Mouse (Mus musculus): ENCODE measurements at regions not wholly inside any gene's neighbourhood (a gene's known extent, or its start where the extent isn't known, plus 50 kb on each side); places are given as distances from the start of the nearest gene placed in this dataset.

DNA sequence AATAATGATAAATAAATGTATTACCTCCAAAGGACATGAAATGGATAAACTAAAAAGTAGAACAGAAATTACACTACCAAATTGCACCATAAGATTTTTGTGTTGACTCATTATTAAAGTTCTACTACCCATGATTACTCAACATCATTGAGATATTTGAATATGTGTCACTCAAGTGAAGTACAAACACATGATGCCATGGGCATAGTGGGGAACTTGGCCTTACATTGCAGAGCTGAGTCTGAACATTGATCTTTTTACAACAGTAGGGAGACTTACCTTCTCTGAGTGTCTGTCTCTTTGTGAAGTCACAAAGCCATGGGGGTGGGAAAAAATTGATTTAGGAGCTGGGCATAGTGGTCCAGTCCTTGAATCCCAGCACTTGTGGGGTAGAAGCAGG lies 92.1 kb upstream of the Nsun6 start:
- Histone ChIP-seq H3K9me3 (ENCODE audit: low read length) (no peaks in the 10 kb centered on the region), H3K4me2 (ENCODE audit: low read depth, low read length) (no peak overlapping the region), H3K9ac (replicated peaks) (no peak overlapping the region), H3K4me1 (ENCODE audit: insufficient read depth) (no peaks in the 10 kb centered on the region), H3K27me3 (ENCODE audit: insufficient read depth, low read length) (no peaks in the 10 kb centered on the region), H3K4me3 (ENCODE audit: low read depth, low read length) (no peak overlapping the region), H3K36me3 (replicated peaks; ENCODE audit: insufficient read depth, low read length) (no peaks in the 10 kb centered on the region), H3K27ac (ENCODE audit: low read depth) (peak overlapping the region; percentile 89)
- ATAC-seq (peak; percentile 92), DNase-seq (no peak)
- TF ChIP-seq EP300 (IDR thresholded peaks at IDR 0.05; ENCODE audit: low read depth), result no peak

DNA sequence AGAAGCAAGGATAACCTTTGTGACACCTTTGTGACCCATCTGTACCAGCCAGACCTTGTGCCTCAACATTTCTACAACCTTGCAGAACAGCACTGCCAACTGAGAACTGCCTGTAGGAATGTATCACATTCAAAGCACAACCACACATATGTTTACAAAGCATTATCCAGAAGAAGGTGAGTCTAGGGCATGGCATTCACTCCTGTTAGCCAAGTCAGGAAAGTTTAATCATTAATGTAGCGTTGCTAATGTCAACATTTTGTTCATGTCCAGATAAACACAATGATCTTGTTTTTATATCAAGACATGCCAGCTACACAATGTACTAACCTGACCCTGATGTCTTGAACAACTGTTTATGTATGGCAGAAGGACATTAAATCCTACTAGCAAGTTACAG lies 91.5 kb upstream of the Nsun6 start:
- DNase-seq, result no peak
- TF ChIP-seq EP300 (IDR thresholded peaks at IDR 0.05; ENCODE audit: low read depth) (no peak), CTCF (IDR thresholded peaks at IDR 0.05; ENCODE audit: low read depth) (no peak)
- Histone ChIP-seq H3K4me1 (ENCODE audit: insufficient read depth) (no peaks in the 10 kb centered on the region), H3K36me3 (replicated peaks; ENCODE audit: insufficient read depth, low read length) (no peaks in the 10 kb centered on the region), H3K9ac (replicated peaks) (no peak overlapping the region), H3K9me3 (ENCODE audit: low read length) (no peaks in the 10 kb centered on the region), H3K27me3 (ENCODE audit: insufficient read depth, low read length) (no peaks in the 10 kb centered on the region), H3K4me2 (ENCODE audit: low read depth, low read length) (no peak overlapping the region), H3K27ac (ENCODE audit: low read depth) (peak overlapping the region; percentile 89), H3K4me3 (ENCODE audit: low read depth, low read length) (no peak overlapping the region)
- peak; percentile 89 for ATAC-seq
- WGBS (ENCODE audit: insufficient replicate concordance), result 52% methylated on average over 1 of the region's 1 CpGs

DNA sequence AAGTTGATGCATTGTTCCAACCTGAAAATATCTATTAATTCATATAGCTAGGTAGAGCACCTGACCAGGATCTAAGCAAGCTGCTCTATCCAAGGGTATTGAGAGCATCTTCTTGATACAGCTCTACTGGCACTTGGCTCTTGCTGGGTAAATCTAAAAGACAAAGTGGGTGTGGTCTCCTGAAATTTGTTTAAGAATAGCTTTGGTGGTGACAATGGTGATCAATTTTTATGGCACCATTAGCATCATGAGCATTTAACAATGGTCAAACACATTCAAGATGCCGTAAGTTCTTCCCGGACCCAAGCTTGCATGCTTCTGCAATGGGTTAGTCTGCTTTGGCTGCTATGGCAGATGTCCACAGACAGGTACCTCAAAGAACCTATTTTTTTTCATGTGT lies 89.9 kb upstream of the Nsun6 start:
- Histone ChIP-seq H3K27me3 (ENCODE audit: insufficient read depth, low read length) (no peaks in the 10 kb centered on the region), H3K9ac (replicated peaks) (no peak overlapping the region), H3K4me3 (ENCODE audit: low read depth, low read length) (no peak overlapping the region), H3K36me3 (replicated peaks; ENCODE audit: insufficient read depth, low read length) (no peaks in the 10 kb centered on the region), H3K9me3 (ENCODE audit: low read length) (no peaks in the 10 kb centered on the region), H3K4me2 (ENCODE audit: low read depth, low read length) (no peak overlapping the region), H3K27ac (ENCODE audit: low read depth) (no peak overlapping the region), H3K4me1 (ENCODE audit: insufficient read depth) (no peaks in the 10 kb centered on the region)
- no peak for DNase-seq
- WGBS (ENCODE audit: insufficient replicate concordance), result 85% methylated on average over 2 of the region's 2 CpGs
- no peak for ATAC-seq
- TF ChIP-seq CTCF (IDR thresholded peaks at IDR 0.05; ENCODE audit: low read depth) (no peak), EP300 (IDR thresholded peaks at IDR 0.05; ENCODE audit: low read depth) (no peak)

DNA sequence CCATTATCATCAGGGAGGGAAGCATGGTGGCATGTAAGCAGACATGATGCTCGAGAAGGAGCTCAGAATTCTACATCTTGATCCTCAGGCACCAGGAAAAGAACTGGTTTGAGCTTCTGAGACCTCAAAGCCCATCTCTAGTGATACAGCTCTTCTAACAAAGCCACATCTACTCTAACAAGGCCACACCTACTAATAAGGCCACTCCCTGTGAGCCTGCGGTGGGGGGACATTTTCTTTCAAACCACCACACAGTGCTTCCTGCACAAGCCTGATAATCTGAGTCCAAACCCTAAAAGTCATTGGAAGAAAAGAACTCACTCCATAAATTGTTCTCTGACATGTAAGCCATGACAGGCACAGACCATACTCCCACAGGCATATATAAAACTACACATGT lies 85.0 kb upstream of the Nsun6 start:
- no peak for DNase-seq
- Histone ChIP-seq H3K36me3 (replicated peaks; ENCODE audit: insufficient read depth, low read length) (no peaks in the 10 kb centered on the region), H3K27me3 (ENCODE audit: insufficient read depth, low read length) (no peaks in the 10 kb centered on the region), H3K9ac (replicated peaks) (no peak overlapping the region), H3K4me1 (ENCODE audit: insufficient read depth) (no peaks in the 10 kb centered on the region), H3K9me3 (ENCODE audit: low read length) (no peaks in the 10 kb centered on the region), H3K27ac (ENCODE audit: low read depth) (no peak overlapping the region), H3K4me3 (ENCODE audit: low read depth, low read length) (no peak overlapping the region), H3K4me2 (ENCODE audit: low read depth, low read length) (no peak overlapping the region)
- TF ChIP-seq CTCF (IDR thresholded peaks at IDR 0.05; ENCODE audit: low read depth) (no peak), EP300 (IDR thresholded peaks at IDR 0.05; ENCODE audit: low read depth) (no peak)
- no peak for ATAC-seq
- 69% methylated on average over 2 of the region's 2 CpGs for WGBS (ENCODE audit: insufficient replicate concordance)

Measured in liver, postnatal 0 days (tissue).